Comparison of ENCODE assay signal across 31 mouse cellular contexts in genomic region chr17:8348941-8349340, GRCm38 (mm10). TPM values are rescaled to one million over a fixed set of nuclear protein-coding genes. Genes with fewer than 3 reads are reported as not detected.
"Had no signal": no experiment of that assay in that cellular context is flagged by ENCODE, and none has a peak within 500 bp of the region (broad histone marks: within the 10 kb centered on the region; RNA-seq: fewer than 3 reads in every experiment).

No protein-coding gene starts in this region.

- H3K27me3 ChIP-seq: hindbrain, embryonic 12.5 days; hindbrain, embryonic 13.5 days; hindbrain, embryonic 15.5 days; intestine, embryonic 15.5 days had no signal

- H3K9me3 ChIP-seq: heart, embryonic 10.5 days; heart, embryonic 12.5 days; heart, embryonic 13.5 days; heart, embryonic 15.5 days; hindbrain, embryonic 10.5 days; hindbrain, embryonic 12.5 days; hindbrain, embryonic 13.5 days; hindbrain, embryonic 15.5 days; intestine, embryonic 15.5 days; kidney, embryonic 15.5 days had no signal

- H3K4me3 ChIP-seq: heart, embryonic 10.5 days; heart, embryonic 12.5 days; heart, embryonic 13.5 days; heart, embryonic 15.5 days; hindbrain, embryonic 10.5 days; hindbrain, embryonic 12.5 days; hindbrain, embryonic 13.5 days; hindbrain, embryonic 15.5 days; intestine, embryonic 15.5 days; kidney, embryonic 15.5 days; left cerebral cortex, adult 2 months had no signal

- ATAC-seq: hindbrain, embryonic 16.5 days; hindbrain, postnatal 0 days; inflammation-experienced regulatory T-cells, adult 6 months; intestine, embryonic 15.5 days; intestine, embryonic 16.5 days; intestine, postnatal 0 days had no signal

- DNase-seq: heart, postnatal 10 days; heart, postnatal 14 days; heart, postnatal 36 days; heart, postnatal 4 days; kidney, adult 18-20 months; kidney, postnatal 10 days; kidney, postnatal 14 days; kidney, postnatal 4 days; layer of hippocampus, adult 9-11 months had no signal

- H3K27ac ChIP-seq: heart, embryonic 10.5 days; heart, embryonic 13.5 days; heart, embryonic 15.5 days; hindbrain, embryonic 10.5 days; hindbrain, embryonic 12.5 days; hindbrain, embryonic 13.5 days; hindbrain, embryonic 14.5 days; hindbrain, embryonic 15.5 days; hindbrain, postnatal 0 days; intestine, embryonic 15.5 days; kidney, embryonic 15.5 days; kidney, postnatal 0 days; left cerebral cortex, adult 2 months had no signal

- H3K4me1 ChIP-seq: heart, embryonic 10.5 days; heart, embryonic 12.5 days; heart, embryonic 13.5 days; heart, embryonic 15.5 days; hindbrain, embryonic 12.5 days; intestine, embryonic 15.5 days; kidney, embryonic 15.5 days had no signal

- H3K36me3 ChIP-seq: heart, embryonic 10.5 days; heart, embryonic 12.5 days; heart, embryonic 13.5 days; heart, embryonic 15.5 days; hindbrain, embryonic 10.5 days; hindbrain, embryonic 12.5 days; hindbrain, embryonic 13.5 days; hindbrain, embryonic 15.5 days; intestine, embryonic 15.5 days; kidney, embryonic 15.5 days had no signal

- H3K9ac ChIP-seq: heart, embryonic 12.5 days; heart, embryonic 13.5 days; heart, embryonic 15.5 days; hindbrain, embryonic 12.5 days; hindbrain, embryonic 13.5 days; hindbrain, embryonic 14.5 days; hindbrain, embryonic 15.5 days; intestine, embryonic 15.5 days; kidney, embryonic 15.5 days had no signal

- H3K4me2 ChIP-seq: heart, embryonic 11.5 days; heart, embryonic 12.5 days; heart, embryonic 13.5 days; heart, embryonic 15.5 days; hindbrain, embryonic 12.5 days; hindbrain, embryonic 13.5 days; hindbrain, embryonic 14.5 days; hindbrain, embryonic 15.5 days; intestine, embryonic 15.5 days; kidney, embryonic 15.5 days had no signal

RNA-seq across cellular contexts. Expression of gene T2, which starts 6.9 kb away (rescaled TPM):
- total RNA-seq: hematopoietic stem cell, adult 5-6 weeks had no signal

RNA-seq across cellular contexts. Expression of gene Prr18, which starts 11.7 kb away (rescaled TPM):
- total RNA-seq: hematopoietic stem cell, adult 5-6 weeks had no signal
- polyA plus RNA-seq: heart, embryonic 14.5 days; heart, postnatal 0 days had no signal
